Mouse (Mus musculus) megakaryocyte-erythroid progenitor cell, adult 5-6 weeks (primary cell): ENCODE data around the gene C1qtnf4. TPM values are rescaled to one million over a fixed set of nuclear protein-coding genes. Genes with fewer than 3 reads are reported as not detected.
"Not testable (repeated sequence)": the region's sequence is repeated elsewhere in the genome, so short reads cannot be mapped to it uniquely, and the experiment has no call there.

ENCODE experiments used
- ATAC-seq: replicated peaks from 2 replicates; pipeline ENCODE4 v1.8.0; 2016; ENCODE audit warnings: mild to moderate bottlenecking, inconsistent platforms; ENCODE audit not compliant: severe bottlenecking, poor library complexity, low FRiP score, low TSS enrichment
- total RNA-seq, 2 experiments: library from RNA; stranded (forward) in 1 of 2; stranded (reverse) in 1 of 2; fragments of 200-1000, 215-1000 nt in 1 of 2; fragments of >200 nt in 1 of 2; fragmentation: Nextera tagmentation in 1 of 2; gene quantifications; 2 replicates each; pipeline ENCODE4 v1.2.3; 2014 to 2017

Gene C1qtnf4
- total RNA-seq, 2 experiments from 2014 or later, result not detected

DNA sequence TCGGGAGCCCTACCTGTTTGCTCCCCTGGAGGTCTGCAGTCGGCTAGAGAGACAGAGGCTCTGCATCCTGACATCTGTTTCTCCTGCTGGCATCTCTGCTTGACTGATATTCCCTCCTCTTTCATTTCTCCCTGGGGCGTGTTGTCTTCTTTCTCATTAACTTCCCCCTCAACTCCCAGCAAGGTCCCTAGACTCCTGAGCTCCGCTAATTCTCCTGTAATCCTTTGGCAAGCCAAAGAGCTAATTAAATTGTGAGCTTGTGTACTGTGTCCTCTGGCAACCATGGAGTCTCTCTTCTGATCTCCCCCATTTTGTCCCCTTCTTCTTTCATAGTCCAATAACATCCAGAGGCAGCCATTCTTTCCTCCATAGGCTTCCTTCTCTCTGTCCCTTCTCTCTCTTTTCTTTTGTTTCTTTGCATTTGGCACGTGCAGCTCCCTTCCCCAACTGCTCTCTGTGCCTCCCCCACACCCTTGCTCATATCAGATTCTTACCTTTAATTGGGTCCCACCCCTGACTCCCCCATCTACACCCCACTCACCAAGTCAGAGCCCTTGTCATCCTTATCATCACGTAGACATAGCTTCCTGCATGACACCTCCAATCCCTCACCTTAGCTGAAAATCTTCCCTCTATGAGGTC lies 5.4 kb upstream of the C1qtnf4 start:
- ATAC-seq, result no peak

DNA sequence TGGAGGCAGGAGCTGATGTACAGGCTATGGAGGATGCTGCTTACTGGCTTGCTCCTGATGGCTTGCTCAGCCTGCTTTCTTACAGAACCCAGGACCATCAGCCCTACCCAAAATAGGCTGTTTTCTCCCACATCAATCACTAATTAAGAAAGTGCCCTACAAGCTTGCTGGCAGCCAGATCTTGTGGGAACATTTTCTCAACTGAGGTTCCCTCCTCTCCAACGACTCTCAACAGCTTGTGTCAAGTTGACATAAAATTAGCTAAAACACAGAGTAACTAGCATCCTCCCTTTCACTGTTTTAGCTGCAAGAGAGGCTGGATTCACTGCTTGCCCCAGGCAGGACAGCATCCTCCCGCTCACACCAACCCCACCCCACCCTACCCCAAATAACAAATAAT lies 3.8 kb upstream of the C1qtnf4 start:
- ATAC-seq, result no peak

DNA sequence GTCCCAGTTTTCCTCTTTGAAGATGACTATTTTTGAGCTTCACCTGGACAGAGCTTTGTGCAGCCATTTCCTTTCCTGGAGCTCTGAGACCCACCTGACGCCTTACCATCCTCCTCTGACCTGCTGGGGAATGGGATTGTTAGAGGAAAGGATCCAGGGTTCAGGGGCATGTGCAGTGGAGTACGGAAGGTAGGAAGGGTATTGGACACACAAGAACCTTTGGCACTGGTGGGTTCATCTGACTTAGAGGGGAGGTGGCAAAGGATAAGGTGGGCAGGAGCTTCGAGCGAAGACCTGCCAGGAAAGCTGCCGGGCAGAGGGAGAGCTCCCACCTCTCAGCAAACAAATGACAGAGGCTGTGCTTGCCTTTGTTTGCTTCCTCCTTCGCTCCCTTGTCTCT lies 776 bp downstream of the C1qtnf4 start:
- no peak for ATAC-seq

DNA sequence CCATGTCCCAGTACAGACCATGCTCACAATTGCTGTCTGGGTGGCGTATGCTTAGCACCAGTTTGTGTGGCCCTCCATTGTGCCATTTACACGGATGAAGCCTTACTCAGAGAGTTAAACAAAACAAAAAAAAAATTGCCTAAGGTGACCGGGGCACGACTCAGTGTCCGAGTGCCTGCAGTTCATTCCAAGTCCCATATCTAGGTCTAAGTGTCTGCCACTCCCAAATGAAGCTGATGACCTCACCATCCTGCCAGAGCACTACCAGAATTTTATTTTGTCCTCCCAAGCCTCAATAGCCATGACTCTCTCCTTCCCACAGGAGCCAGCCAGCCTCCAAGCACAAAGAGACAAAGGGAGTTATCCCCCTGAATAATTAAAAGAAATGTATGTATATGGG lies 2.0 kb downstream of the C1qtnf4 start:
- ATAC-seq, result no peak

DNA sequence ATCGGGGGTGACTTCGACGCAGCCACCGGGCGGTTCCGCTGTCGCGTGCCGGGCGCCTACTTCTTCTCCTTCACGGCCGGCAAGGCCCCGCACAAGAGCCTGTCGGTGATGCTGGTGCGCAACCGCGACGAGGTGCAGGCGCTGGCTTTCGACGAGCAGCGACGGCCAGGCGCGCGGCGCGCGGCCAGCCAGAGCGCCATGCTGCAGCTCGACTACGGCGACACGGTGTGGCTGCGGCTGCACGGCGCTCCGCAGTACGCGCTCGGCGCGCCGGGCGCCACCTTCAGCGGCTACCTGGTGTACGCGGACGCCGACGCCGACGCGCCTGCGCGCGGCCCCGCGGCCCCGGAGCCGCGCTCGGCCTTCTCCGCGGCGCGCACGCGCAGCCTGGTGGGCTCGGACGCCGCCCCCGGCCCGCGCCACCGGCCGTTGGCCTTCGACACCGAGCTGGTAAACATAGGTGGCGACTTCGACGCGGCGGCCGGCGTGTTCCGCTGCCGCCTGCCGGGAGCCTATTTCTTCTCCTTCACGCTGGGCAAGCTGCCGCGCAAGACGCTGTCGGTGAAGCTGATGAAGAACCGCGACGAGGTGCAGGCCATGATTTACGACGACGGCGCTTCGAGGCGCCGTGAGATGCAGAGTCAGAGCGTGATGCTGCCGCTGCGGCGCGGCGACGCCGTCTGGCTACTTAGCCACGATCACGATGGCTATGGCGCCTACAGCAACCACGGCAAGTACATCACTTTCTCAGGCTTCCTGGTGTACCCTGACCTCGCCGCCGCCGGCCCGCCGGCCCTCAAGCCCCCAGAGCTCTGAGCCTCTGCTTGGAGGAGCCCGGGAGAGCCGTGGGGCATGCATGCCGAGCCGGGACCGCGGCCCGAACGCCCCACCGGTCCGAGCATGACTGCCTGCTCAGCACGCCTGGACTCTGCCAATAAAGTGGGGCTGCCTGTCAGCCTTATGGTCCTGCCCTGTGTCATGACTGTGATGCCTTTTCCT lies 4.2 kb downstream of the C1qtnf4 start:
- ATAC-seq, result 0 out of 2 replicates have a peak, but pooled peaks have one; percentile 27

DNA sequence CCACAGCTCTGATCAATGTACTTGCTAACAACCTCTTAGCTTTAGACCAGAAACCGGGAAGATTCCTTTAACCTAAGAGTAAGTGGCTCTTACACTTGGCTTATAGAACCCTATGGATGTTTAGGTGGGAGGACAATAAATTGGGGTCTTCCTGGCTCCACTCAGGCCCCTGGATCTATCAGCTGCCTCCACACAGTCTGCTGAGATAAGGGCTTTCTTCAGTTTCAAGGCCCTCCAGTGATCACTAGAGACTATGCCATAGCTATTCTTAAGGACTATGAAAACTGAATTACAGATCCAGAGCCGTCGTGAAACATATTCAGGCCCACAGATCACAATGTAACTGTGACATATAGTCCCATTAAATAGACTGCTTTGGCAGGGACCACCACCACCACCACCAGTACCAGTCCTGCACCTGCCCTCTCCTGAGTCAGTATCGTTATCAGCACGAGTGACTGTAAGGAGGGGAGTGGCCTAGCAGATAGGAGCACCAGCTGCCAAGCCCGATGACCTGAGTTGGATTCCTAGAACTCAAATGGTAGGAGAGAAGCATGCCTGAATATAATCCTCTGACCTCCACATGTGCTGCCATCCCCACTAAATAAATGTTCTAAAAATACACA lies 8.1 kb downstream of the C1qtnf4 start:
- peak; percentile 77 for ATAC-seq

DNA sequence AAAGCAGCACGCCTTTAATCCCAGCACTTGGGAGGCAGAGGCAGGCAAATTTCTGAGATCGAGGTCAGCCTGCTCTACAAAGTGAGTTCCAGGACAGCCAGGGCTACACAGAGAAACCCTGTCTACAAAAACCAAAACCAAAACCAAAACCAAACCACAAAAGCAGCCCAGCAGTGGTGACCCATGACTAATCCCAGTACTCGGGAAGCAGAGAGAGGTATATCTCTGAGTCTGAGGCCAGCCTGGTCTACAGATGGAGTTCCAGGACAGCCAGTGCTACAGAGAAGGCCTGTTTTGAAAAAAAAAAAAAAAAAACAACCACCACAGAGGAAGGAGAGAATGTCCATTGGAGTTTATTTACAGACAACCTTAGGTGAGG lies 8.6 kb downstream of the C1qtnf4 start:
- not testable (repeated sequence) for ATAC-seq

DNA sequence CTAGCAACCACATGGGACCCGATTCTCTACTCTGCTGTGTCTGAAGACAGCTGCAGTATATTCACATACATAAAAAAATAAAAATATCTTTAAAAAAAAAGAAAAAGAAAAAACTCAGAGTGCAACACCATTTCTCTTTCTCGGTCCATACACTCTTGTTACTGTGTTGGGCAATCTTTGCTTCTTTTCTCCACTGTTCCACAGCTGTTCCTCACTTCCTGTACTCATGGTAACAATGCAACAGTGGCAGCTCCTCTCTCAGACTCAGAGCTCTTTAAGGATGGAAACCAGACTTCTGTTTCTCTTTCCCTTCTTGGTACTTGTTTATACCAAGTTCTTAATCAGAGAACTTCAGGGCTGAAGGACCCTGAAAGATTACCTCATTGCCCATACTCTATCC lies 17.7 kb downstream of the C1qtnf4 start:
- no peak for ATAC-seq

DNA sequence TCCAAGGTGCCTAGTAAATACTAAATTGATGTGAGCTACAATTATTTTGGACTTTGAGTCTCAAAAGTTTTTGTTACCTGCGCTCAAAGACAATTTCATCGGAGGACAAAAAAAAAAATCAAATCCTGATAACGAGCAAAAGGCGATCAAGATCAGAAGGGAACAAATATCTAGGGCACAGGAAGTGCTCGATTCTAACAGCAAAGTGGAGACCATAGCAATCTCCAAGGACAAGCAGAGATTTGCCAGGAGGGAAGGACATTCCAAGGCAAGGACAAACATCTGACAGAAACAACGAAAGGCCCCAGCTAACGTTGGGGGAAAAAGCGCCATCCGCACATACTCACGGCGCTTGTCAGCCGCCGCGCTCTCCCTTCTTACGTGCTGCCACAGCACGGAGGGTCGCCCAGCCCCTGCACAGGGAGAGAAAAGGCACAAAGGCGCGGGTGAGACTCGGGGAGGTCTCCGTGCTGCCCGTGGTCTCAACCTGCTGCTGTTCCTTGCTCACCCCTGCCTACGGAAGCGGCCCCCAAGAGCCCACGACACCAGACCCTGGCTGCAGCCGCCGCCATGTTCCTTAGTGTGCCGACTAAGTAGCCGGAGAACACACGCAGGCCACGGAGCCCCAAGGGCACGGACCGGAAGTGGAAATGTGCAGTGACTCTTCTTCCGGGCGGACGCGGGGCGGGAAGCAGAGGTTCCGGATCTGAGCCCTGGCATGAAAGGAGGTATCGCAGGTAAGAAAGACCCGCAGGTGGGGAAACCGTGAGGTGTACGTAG lies 18.6 kb downstream of the C1qtnf4 start, which contains the start of the genes Kbtbd4 and Ndufs3:
Gene Kbtbd4 (plus strand): TSS at position 665 of the 780 bp plus-strand sequence.
Gene Ndufs3 (minus strand): TSS at position 752 of the 780 bp plus-strand sequence.
- ATAC-seq, result peak; percentile 93

DNA sequence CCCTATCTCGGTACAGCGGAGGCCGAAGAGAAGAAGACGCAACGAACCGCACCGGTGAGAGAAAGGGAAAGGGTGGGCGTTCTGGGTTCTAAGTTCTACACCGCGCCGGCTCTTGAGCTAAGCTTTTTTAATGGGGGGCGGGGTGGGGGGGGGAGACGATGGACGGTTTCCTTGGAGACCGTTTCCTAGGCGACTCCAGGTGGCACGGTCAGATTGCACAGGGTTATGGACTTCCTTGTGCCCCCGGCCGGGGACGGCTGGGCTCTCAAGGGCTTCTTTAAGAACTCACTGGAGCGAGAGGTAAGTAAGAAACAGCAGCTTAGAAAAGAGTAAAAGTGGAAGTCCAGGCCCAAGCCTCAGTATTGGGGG lies 19.2 kb downstream of the C1qtnf4 start:
- peak; percentile 35 for ATAC-seq

DNA sequence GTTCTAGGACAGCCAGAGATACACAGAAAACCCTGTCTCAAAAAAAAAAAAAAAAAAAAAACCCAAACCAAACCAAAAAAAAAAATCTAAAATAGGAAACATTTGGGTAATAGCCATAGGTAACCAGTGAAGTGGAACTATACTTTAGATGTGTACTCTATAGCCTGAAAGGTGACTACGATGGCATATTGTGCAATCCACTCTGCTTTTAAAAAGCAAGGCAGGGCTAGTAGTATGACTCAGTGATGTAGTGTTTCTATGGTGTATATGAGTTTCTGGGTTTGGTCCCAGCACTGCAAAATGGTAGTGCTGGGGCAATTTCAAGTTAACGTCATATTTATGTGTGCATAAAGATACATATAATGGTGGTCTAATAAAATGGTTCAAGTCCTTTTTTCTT lies 21.1 kb downstream of the C1qtnf4 start:
- no peak for ATAC-seq

DNA sequence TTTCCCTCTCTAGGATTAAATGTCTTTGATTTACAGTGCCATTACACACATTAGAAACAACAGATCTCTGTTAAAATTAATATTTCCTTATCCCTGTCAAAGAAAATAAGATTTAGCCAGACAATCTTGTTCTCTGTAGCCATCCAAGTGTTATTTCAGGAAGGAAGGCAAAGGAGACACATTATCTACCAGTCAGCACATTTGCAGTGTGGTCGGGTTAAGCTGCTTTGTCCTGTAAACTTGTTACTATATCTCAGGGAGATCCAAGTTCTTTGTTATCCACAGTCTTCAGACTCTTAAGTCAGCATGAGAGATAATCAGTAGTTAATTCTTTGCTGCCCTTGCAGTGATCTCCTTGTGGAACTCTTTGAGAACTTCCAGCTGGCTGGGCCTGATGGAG lies 25.2 kb downstream of the C1qtnf4 start:
- ATAC-seq, result no peak

DNA sequence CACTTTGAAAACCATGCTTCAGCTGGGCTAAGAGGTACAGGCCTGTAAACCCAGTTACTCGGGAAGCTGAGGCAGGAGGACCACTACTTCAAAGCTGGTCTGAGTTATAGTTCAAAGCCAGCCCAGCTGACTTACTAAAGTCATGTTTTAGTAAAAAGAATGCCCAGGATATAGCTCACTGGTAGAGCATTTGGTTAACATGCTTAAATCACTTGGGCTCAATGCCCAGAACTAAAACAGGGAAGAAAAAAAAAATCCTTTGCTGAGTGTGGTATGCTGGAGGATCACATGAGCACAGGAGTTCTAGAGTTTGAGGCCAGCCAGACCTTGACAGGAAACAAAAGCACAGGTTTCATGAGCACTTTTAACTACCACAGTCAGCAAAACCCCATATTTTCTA lies 26.0 kb downstream of the C1qtnf4 start:
- ATAC-seq, result no peak

DNA sequence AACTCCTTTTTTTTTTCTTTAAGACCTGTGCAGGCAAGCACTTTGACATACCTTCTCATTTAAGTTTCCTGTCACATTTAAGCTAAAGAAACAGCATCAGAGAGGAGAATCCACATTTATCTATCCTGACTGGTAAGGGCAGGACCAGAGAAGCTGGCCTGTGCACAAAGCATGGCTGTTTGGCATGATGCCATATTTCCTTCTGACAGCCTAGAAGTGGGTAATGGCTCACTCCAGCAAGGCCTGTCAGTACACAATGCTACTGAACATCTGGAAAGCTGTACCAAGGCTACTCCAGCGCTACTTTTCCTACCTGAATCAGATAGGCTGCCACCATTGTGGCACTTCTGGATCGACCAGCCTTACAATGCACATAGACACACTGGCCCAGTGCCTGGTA lies 28.0 kb downstream of the C1qtnf4 start:
- ATAC-seq, result peak; percentile 35; the same call in 1 of the 2 replicates

DNA sequence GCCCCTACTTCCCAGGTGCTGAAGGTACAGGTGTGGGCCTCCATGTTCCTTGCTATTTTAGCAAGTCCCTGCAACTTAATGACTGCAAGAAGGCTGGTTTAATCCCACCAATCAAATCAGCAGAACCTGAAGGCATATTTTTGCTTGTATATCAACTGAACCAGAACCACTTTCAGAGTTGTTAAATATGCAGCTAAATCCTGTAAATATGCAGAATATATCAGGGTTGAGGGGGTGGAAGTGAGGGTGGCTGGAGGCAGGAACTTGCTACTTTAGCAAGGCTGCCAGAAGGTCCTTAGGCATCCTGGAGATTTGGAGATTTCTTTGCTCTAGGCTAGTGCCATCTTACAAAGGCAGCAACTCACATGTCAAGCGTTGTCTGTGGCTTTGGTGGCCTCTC lies 29.9 kb downstream of the C1qtnf4 start:
- no peak for ATAC-seq

DNA sequence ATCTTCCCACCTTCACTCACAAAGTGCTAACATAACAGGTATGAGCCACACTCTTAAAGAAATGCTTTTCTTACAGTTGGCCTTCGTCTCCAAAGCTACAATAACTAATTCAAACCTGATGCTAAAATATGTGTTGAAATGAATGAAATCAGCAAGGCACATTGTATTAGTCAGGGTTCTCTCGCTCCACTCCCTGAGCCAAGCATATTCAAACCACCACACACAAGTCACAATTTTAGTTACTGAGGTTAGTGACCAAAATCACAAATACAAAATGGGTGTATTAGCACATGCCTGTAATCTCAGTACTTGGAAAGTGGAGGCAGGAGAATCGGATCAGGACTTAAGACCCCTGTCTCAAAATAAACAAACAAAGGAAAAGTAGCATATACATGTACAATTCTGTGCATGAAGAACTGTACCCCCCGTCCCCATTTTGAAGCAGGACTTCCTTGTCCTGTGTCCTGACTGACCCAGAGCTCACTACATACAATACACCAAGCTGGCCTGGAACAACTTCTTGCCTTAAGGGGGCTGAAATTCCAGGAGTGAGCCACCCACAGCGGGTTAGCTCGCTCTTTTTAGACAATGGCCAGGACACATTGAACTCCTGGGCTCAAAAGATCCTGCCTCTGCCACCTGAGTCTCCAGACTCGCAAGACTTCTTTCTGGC lies 31.0 kb downstream of the C1qtnf4 start:
- ATAC-seq, result peak; percentile 13

DNA sequence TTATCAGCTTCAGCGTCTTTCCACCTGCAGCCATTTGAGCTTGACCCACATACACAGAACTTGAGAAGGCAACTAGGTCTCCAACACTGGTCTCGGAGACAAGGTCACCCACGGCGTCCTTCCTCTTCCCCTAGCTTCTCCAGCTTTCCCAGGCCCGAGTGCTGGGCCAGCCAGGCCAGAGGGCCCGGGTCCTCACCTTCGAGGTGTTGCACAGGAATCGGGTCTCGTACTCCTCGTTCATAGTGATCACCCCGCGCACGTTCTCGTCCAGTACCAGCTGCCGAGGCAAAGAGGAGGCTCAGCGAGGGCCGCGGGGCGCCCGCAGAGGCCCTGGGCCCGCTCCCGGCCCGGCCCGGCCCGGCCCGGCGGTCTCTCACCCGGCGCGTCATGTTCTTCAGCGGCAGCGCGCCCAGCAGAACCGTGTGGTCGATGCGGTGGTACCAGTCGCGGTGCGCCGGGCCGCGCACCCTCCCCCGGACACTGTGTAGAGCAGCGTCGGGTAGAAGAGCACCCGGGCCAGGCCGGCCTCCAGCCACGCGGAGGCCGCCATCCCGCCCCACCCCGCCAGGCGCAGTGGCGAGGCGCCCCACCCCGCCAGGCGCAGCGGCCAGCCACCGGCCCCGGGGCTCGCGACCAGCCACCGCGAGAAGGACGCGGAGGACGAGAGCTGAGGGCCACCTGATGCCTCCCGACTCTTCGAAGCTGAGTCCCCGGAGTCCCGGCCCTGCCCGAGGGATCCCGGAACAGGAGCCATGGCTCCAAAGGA lies 31.8 kb downstream of the C1qtnf4 start:
- ATAC-seq, result peak; percentile 80

DNA sequence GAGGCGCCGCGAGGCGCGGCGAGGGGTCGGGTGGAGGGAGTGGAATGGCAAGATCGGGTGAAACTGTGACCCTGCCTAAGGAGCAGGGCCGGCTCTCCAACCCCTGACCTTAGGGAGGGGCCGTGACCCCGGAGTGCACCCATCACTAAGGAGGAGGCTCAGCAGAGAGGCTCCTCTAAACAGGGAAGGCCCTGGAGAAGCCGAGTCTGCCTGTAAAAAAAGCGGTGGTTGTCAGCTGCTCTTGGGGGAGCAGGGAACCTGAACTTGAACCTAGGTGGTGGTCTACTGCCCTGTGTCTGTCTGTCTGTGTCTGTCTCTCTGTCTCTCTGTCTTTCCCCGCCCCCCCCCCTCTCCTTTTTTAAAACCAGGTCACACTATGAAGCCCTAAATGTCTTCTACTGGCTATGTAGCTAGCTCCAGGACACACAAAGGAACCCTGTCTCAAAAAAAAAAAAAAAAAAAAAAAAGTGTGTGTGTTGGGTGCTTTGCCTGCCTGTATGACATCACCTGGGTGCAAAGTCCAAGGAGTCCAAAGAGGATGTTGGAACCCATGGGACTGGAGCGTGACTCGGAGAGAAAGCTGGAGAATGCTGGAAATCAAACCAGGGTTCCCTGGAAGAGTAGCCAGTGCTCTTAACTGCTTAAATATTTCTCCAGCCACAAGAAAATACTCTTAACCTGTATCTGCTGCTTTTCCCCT lies 32.5 kb downstream of the C1qtnf4 start:
- ATAC-seq, result peak; percentile 49
